Mouse (Mus musculus) MEL (cell line): Measurements from ENCODE around the gene Dlk1.

ENCODE experiments used
- CTCF ChIP-seq, 3 experiments: IDR thresholded peaks in 2 of 3; conservative IDR thresholded peaks in 1 of 3; 2 replicates each; pipeline ENCODE4 v1.5.1; 2011 to 2012; ENCODE audit warnings: low read length in 3 of 3, low read depth in 2 of 3, mild to moderate bottlenecking in 2 of 3, improper control_type of control experiment in 1 of 3, inconsistent platforms in 1 of 3, mixed read lengths in 1 of 3, moderate library complexity in 1 of 3; ENCODE audit not compliant: control insufficient read depth in 1 of 3, insufficient read depth in 1 of 3, poor library complexity in 1 of 3, severe bottlenecking in 1 of 3
- JUND ChIP-seq: IDR thresholded peaks from 2 replicates; pipeline ENCODE4 v1.6.1; 2011; ENCODE audit warnings: low read depth, mild to moderate bottlenecking, improper control_type of control experiment, low read length
- MYB ChIP-seq: IDR thresholded peaks from 2 replicates; pipeline ENCODE4 v1.6.1; 2011; ENCODE audit warnings: mild to moderate bottlenecking, low read depth, low read length, improper control_type of control experiment

- TF ChIP-seq MYB (no peak), CTCF (IDR thresholded peaks at IDR 0.05 in 2 of 3, conservative IDR thresholded peaks at IDR 0.05 in 1 of 3; ENCODE audit: control insufficient read depth in 1 of 3, insufficient read depth in 1 of 3, low read depth in 2 of 3, low read length in 3 of 3, poor library complexity in 1 of 3, severe bottlenecking in 1 of 3) (no peak), JUND (no peak)
Observed at GRCm38 (mm10) chr12:109412071-109412440, 40.6 kb upstream of the Dlk1 start.
